Mouse (Mus musculus): ENCODE measurements around the gene Esrra. TPM values are rescaled to one million over a fixed set of nuclear protein-coding genes. Genes with fewer than 3 reads are reported as not detected.

Gene Esrra
- total RNA-seq, 2 experiments from 2014 or later, result 47.7 to 52.0 TPM

Small RNA genes within 50 kb of the gene (microRNA-seq; reads per million reads assigned to microRNA genes)
- gene Mir6990, result 1.3 to 3.0 reads per million in 2 experiments

Other genes with a start within 250 kb of the Esrra start
- 1 to 10 TPM; 7.7 to 8.5 TPM for gene Rps6ka4, start 81.2 kb downstream of the Esrra start, total RNA-seq (2021)
- under 1 TPM; 0.40 to 0.84 TPM for gene Ccdc88b, start 63.6 kb downstream of the Esrra start, total RNA-seq (2021)
- 10 to 100 TPM; 34.6 to 38.9 TPM for gene Trmt112, start 12.1 kb downstream of the Esrra start, total RNA-seq (2021)
- 100 to 1,000 TPM; 159 to 187 TPM for gene Prdx5, start 11.7 kb downstream of the Esrra start, total RNA-seq (2021)
- not detected for gene Catsperz, start 3.6 kb upstream of the Esrra start, total RNA-seq (2021)
- not detected for gene Kcnk4, start 12.7 kb upstream of the Esrra start, total RNA-seq (2021)
- 10 to 100 TPM; 14.2 to 14.6 TPM for gene Bad, start 20.0 kb upstream of the Esrra start, total RNA-seq (2021)
- 1 to 10 TPM; 8.9 to 9.9 TPM for gene Gpr137, start 20.7 kb upstream of the Esrra start, total RNA-seq (2021)
- 100 to 1,000 TPM; 139 to 184 TPM for gene Ppp1r14b, start 53.2 kb upstream of the Esrra start, total RNA-seq (2021)
- gene Plcb3, start 54.7 kb upstream of the Esrra start, total RNA-seq (2021), result 10 to 100 TPM; 10.9 to 11.6 TPM
- gene Fkbp2, start 58.7 kb upstream of the Esrra start, total RNA-seq (2021), result 10 to 100 TPM; 13.0 to 13.7 TPM
- gene Vegfb, start 65.8 kb upstream of the Esrra start, total RNA-seq (2021), result 100 to 1,000 TPM in 1 of 2 experiments, 10 to 100 TPM in 1; 90.8 to 118 TPM
- 10 to 100 TPM; 30.7 to 32.4 TPM for gene Dnajc4, start 70.8 kb upstream of the Esrra start, total RNA-seq (2021)
- 10 to 100 TPM; 15.7 to 18.9 TPM for gene Nudt22, start 74.3 kb upstream of the Esrra start, total RNA-seq (2021)
- gene Trpt1, start 74.3 kb upstream of the Esrra start, total RNA-seq (2021), result 10 to 100 TPM; 19.7 to 20.1 TPM
- 1 to 10 TPM; 2.0 to 2.2 TPM for gene Fermt3, start 97.7 kb upstream of the Esrra start, total RNA-seq (2021)
- gene Stip1, start 118.2 kb upstream of the Esrra start, total RNA-seq (2021), result 10 to 100 TPM; 80.3 to 92.4 TPM
- gene Macrod1, start 135.0 kb upstream of the Esrra start, total RNA-seq (2021), result 100 to 1,000 TPM; 187 to 192 TPM
- under 1 TPM; 0.27 to 0.51 TPM for gene Flrt1, start 183.9 kb upstream of the Esrra start, total RNA-seq (2021)

All from gastrocnemius, postnatal 14 days (tissue).